Mouse (Mus musculus) common myeloid progenitor, adult 5-6 weeks (primary cell): ENCODE measurements at regions not wholly inside any gene's neighbourhood (a gene's known extent, or its start where the extent isn't known, plus 50 kb on each side); places are given as distances from the start of the nearest gene placed in this dataset.

Experiments used
- ATAC-seq: replicated peaks from 2 replicates; pipeline ENCODE4 v1.8.0; 2016; ENCODE audit warnings: low read depth, mild to moderate bottlenecking, moderate TSS enrichment, inconsistent platforms; ENCODE audit not compliant: poor library complexity, severe bottlenecking

GRCm38 (mm10) chr16:77329711-77330530, 272.0 kb downstream of the Gm11146 start:
- no peak for ATAC-seq

- ATAC-seq, result peak; percentile 75
Observed at GRCm38 (mm10) chr16:77329160-77329691, 272.7 kb downstream of the Gm11146 start.

- ATAC-seq, result peak; percentile 12; the same call in 1 of the 2 replicates
Observed at GRCm38 (mm10) chr16:77328628-77329159, 273.2 kb downstream of the Gm11146 start.

- no peak for ATAC-seq
Observed at GRCm38 (mm10) chr16:77328049-77328448, 273.8 kb downstream of the Gm11146 start.

GRCm38 (mm10) chr16:77322338-77322737, 279.6 kb downstream of the Gm11146 start:
- ATAC-seq, result no peak

- peak; percentile 77 for ATAC-seq
Observed at GRCm38 (mm10) chr16:77318150-77318549, 283.7 kb downstream of the Gm11146 start.

- ATAC-seq, result peak; percentile 50
Observed at GRCm38 (mm10) chr16:77315354-77315753, 286.5 kb downstream of the Gm11146 start.

- ATAC-seq, result no peak
Observed at GRCm38 (mm10) chr16:77313195-77313594, 288.7 kb downstream of the Gm11146 start.

- ATAC-seq, result no peak
Observed at GRCm38 (mm10) chr16:77301270-77302171, 288.0 kb downstream of the Usp25 start.

GRCm38 (mm10) chr16:77300572-77301213, 287.2 kb downstream of the Usp25 start:
- no peak for ATAC-seq

- ATAC-seq, result no peak
Observed at GRCm38 (mm10) chr16:77295574-77296355, 282.3 kb downstream of the Usp25 start.

GRCm38 (mm10) chr16:77292317-77292771, 278.8 kb downstream of the Usp25 start:
- ATAC-seq, result no peak

- ATAC-seq, result no peak
Observed at GRCm38 (mm10) chr16:77291723-77292316, 278.3 kb downstream of the Usp25 start.

- no peak for ATAC-seq
Observed at GRCm38 (mm10) chr16:77284205-77284604, 270.7 kb downstream of the Usp25 start.

- no peak for ATAC-seq
Observed at GRCm38 (mm10) chr16:77279916-77280315, 266.4 kb downstream of the Usp25 start.

GRCm38 (mm10) chr16:77279495-77279894, 266.0 kb downstream of the Usp25 start:
- ATAC-seq, result no peak

GRCm38 (mm10) chr16:77273306-77273705, 259.8 kb downstream of the Usp25 start:
- no peak for ATAC-seq

- ATAC-seq, result no peak
Observed at GRCm38 (mm10) chr16:77268926-77269325, 255.4 kb downstream of the Usp25 start.

GRCm38 (mm10) chr16:77267679-77268078, 254.2 kb downstream of the Usp25 start:
- no peak for ATAC-seq
